Mouse (Mus musculus) macrophage (primary cell): ENCODE measurements at regions not wholly inside any gene's neighbourhood (a gene's known extent, or its start where the extent isn't known, plus 50 kb on each side); places are given as distances from the start of the nearest gene placed in this dataset.
A peak's percentile ranks its signal among the peaks of the same experiment; 100 is the strongest.

Experiments used
- H3K27ac ChIP-seq: fragments of 350-480 bp; formaldehyde crosslinking; 2 replicates; pipeline ENCODE4 v1.9.0; 2021
- H3K36me3 ChIP-seq: fragments of 350-480 bp; formaldehyde crosslinking; 2 replicates; pipeline ENCODE4 v1.9.0; 2021; ENCODE audit errors: inconsistent target
- H3K4me3 ChIP-seq: fragments of 350-480 bp; formaldehyde crosslinking; 2 replicates; pipeline ENCODE4 v1.9.0; 2021; ENCODE audit errors: inconsistent target
- H3K79me2 ChIP-seq: fragments of 350-480 bp; formaldehyde crosslinking; 2 replicates; pipeline ENCODE4 v1.9.0; 2021; ENCODE audit errors: inconsistent target
- WGBS: methylation state at CpG from one replicate; pipeline ENCODE4 v1.1.7; 2026; ENCODE audit warnings: inconsistent platforms; ENCODE audit not compliant: missing documents; 5-methylcytosine and 5-hydroxymethylcytosine counted together

- 29% methylated on average over 7 of the region's 7 CpGs for WGBS
- no peaks in the 10 kb centered on the region for H3K79me2 ChIP-seq
- H3K4me3 ChIP-seq: no peak overlapping the region
- H3K36me3 ChIP-seq: no peaks in the 10 kb centered on the region
- no peak overlapping the region for H3K27ac ChIP-seq
These were observed 56.8 kb upstream of the Edn1 start for GRCm38 (mm10) chr13:42244240-42245086.

DNA sequence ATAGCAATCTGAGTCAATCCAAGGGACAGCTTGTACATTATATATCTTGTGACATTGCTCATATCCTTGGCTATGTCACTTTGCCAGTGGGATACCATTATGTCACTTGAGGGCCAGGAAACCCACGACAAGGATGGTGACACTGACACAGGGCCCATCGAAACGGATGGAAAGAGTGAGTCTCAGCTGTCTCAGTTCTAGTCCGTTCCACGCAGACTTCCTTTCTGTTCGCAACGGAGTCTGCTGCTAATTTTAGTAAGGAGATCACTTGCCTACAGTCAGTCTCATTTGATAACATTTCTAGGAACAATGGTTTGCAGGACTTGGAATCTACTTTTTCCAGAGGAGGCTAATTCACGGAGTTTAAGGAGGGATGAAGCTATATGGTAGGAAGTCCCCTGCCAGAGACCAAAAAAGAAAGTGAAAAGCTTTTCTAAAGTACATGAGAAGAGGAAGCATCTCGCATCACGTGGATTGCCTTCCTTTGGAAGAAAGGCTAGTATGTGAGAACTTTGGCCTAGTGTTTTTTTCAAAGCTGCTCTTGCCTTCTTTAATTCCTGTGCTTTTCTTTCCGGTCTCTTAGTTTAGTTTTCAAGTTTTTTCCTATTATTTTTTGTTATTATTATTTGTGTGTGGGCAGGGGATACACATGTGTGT, 55.4 kb upstream of the Edn1 start:
- Histone ChIP-seq H3K27ac (peak overlapping the region; percentile 79), H3K79me2 (no peaks in the 10 kb centered on the region), H3K4me3 (peak overlapping the region; percentile 24; the same call in 1 of the 2 replicates), H3K36me3 (no peaks in the 10 kb centered on the region)
- WGBS: 3% methylated on average over 11 of the region's 11 CpGs
